Mouse (Mus musculus): ENCODE results near the gene Cux2. TPM values are rescaled to one million over a fixed set of nuclear protein-coding genes. Genes with fewer than 3 reads are reported as not detected.

Gene Cux2
- total and polyA plus RNA-seq, 3 experiments: 1.4 to 3.5 TPM; not detected in 1

DNA sequence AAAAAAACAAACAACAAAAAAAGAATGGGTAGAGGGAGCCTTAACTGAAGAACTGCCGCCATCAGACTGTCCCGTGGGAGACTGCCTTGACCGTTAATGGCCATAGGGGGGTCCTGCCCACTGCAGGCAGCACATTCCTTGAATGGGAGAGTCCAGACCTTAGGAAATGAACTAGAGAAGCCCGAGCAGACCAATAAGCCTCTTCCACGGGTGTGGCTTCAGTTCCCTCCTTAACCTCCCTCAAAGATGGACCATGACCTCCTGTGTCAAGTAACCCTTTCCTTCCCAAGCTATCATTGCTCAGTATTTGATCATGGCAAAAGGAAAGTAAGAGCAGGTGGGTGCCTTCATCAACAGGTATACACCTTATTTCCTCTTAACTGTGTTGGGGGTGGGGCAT lies 187.9 kb downstream of the Cux2 start:
- H3K9ac ChIP-seq (ENCODE audit: control insufficient read depth, low read depth, low read length, poor library complexity, severe bottlenecking): no peak overlapping the region
- TF ChIP-seq EP300 (IDR thresholded peaks at IDR 0.05; ENCODE audit: low read depth in 1 of 2, low read length in 2 of 2) (no peak), MAX (IDR thresholded peaks at IDR 0.05; ENCODE audit: low read length) (no peak), TAL1 (IDR thresholded peaks at IDR 0.05; ENCODE audit: low read length) (no peak), RCOR1 (IDR thresholded peaks at IDR 0.05; ENCODE audit: low read depth, low read length) (no peak), GABPA (IDR thresholded peaks at IDR 0.05; ENCODE audit: low read depth, low read length) (no peak), HCFC1 (IDR thresholded peaks at IDR 0.05; ENCODE audit: low read depth, low read length) (no peak), ZKSCAN1 (IDR thresholded peaks at IDR 0.05; ENCODE audit: low read depth, low read length) (no peak), TBP (IDR thresholded peaks at IDR 0.05; ENCODE audit: low read depth, low read length) (no peak), TCF12 (IDR thresholded peaks at IDR 0.05; ENCODE audit: low read depth, low read length) (no peak), USF2 (IDR thresholded peaks at IDR 0.05; ENCODE audit: borderline replicate concordance in 1 of 2, insufficient read depth in 1 of 2, low read depth in 1 of 2, low read length in 2 of 2) (no peak), RAD21 (IDR thresholded peaks at IDR 0.05; ENCODE audit: low read depth, low read length) (no peak), GATA1 (IDR thresholded peaks at IDR 0.05; ENCODE audit: low read depth, low read length) (no peak), BHLHE40 (IDR thresholded peaks at IDR 0.05; ENCODE audit: borderline replicate concordance, low read depth, low read length) (no peak), ZC3H11A (IDR thresholded peaks at IDR 0.05; ENCODE audit: low read depth, low read length) (no peak), ZMIZ1 (IDR thresholded peaks at IDR 0.05; ENCODE audit: low read depth, low read length) (no peak)
- DNase-seq (ENCODE audit: low read depth, low spot score): no peak

DNA sequence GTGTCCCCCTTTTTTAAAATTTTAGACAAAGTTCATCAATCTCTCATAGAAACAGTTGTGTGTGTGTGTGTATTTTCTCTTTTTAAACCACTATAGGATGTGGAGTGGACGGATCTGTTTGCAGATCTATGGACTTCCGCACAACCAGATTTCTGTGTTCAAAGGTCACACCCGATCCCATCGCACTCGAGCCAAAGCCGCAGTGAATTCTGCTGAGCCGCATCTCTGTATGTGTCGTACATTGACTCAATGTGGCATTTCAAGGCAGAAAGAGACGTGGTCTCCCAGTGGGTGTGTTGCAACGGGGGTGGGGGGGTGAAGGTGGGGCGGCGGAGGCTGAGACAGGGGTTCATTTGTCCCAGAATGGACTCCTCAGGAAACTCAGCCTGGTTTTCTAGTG lies 191.5 kb downstream of the Cux2 start:
- Histone ChIP-seq H3K9me3 (replicated peaks; ENCODE audit: insufficient read depth, low read length) (no peaks in the 10 kb centered on the region), H3K4me1 (ENCODE audit: control insufficient read depth in 1 of 2, insufficient read depth in 2 of 2, low read length in 2 of 2) (no peaks in the 10 kb centered on the region), H3K9ac (ENCODE audit: control insufficient read depth, low read depth, low read length, poor library complexity, severe bottlenecking) (no peak overlapping the region), H3K27ac (ENCODE audit: control insufficient read depth, low read depth, low read length) (no peak overlapping the region), H3K4me3 (ENCODE audit: control insufficient read depth in 1 of 2, insufficient read depth in 1 of 2, low read depth in 2 of 2, low read length in 2 of 2) (no peak overlapping the region), H3K36me3 (ENCODE audit: control insufficient read depth in 1 of 2, insufficient read depth in 2 of 2, low read length in 2 of 2) (no peaks in the 10 kb centered on the region), H3K27me3 (ENCODE audit: control insufficient read depth in 1 of 2, insufficient read depth in 2 of 2, low read length in 2 of 2) (no peaks in the 10 kb centered on the region; a peak in 1 of 4 replicates), H3K79me2 (ENCODE audit: control insufficient read depth, insufficient read depth, low read length, poor library complexity) (no peaks in the 10 kb centered on the region)
- TF ChIP-seq POLR2AphosphoS2 (IDR thresholded peaks at IDR 0.05; ENCODE audit: low read length) (no peak), EP300 (IDR thresholded peaks at IDR 0.05; ENCODE audit: low read depth in 1 of 2, low read length in 2 of 2) (no peak), HCFC1 (IDR thresholded peaks at IDR 0.05; ENCODE audit: low read depth, low read length) (no peak), NRF1 (IDR thresholded peaks at IDR 0.05; ENCODE audit: insufficient read depth, low read depth, low read length, poor library complexity, severe bottlenecking) (no peak), CHD1 (IDR thresholded peaks at IDR 0.05; ENCODE audit: low read depth, low read length) (no peak), MEF2A (IDR thresholded peaks at IDR 0.05; ENCODE audit: extremely low read depth, insufficient replicate concordance, low read depth, low read length, poor library complexity, severe bottlenecking) (no peak), TCF12 (IDR thresholded peaks at IDR 0.05; ENCODE audit: low read depth, low read length) (no peak), KAT2A (conservative IDR thresholded peaks at IDR 0.05; ENCODE audit: low read depth, low read length) (no peak)
- DNase-seq (ENCODE audit: low read depth, low spot score): no peak

More for the DNA sequence above, 187.9 kb downstream of the Cux2 start:
- Histone ChIP-seq H3K4me1 (ENCODE audit: control insufficient read depth in 1 of 2, insufficient read depth in 2 of 2, low read length in 2 of 2) (no peaks in the 10 kb centered on the region), H3K4me3 (ENCODE audit: control insufficient read depth in 1 of 2, insufficient read depth in 1 of 2, low read depth in 2 of 2, low read length in 2 of 2) (no peak overlapping the region), H3K79me2 (ENCODE audit: control insufficient read depth, insufficient read depth, low read length, poor library complexity) (no peaks in the 10 kb centered on the region), H3K36me3 (ENCODE audit: control insufficient read depth in 1 of 2, insufficient read depth in 2 of 2, low read length in 2 of 2) (no peaks in the 10 kb centered on the region), H3K27me3 (ENCODE audit: control insufficient read depth in 1 of 2, insufficient read depth in 2 of 2, low read length in 2 of 2) (no peaks in the 10 kb centered on the region; a peak in 1 of 4 replicates), H3K27ac (ENCODE audit: control insufficient read depth, low read depth, low read length) (no peak overlapping the region), H3K9me3 (replicated peaks; ENCODE audit: insufficient read depth, low read length) (no peaks in the 10 kb centered on the region)
